19 mouse cellular contexts compared by ENCODE assay signal in the genomic region with DNA sequence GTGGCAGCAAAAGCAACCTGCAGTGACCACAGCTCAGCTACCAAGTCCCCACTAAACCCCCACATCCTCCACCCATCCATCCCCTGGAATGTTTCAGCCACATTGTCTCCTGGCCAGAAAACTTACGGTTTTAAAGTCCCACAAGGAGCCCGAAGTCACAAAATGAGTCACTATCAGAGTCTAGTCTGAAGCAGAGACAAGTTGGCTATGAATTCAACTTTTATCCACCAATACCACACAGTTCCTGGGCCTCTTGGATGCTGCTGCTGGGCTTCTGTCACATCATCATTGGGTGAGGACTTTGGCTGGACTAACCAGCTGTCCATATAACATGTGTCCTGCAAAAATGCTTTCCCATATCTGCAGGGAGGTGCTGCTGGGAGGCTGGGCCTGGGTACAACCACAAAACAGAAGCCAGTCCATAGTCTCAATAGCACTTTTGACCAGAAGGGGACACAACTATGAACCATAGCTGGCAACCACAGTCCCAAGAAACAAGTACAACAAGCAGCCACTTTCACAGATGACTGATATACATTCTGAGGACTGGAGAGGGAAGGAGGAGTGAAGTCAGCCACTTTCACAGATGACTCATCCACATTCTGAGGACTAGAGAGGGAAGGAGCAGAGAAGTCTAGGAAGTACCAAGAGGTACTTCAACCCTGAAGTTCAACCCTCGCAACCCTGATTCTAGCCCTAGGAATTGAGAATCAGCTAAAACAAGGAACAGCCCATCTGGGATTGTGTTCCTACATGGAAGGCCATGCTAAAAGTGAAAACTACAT. TPM values are rescaled to one million over a fixed set of nuclear protein-coding genes. Genes with fewer than 3 reads are reported as not detected.
A peak's percentile ranks its signal among the peaks of the same experiment; 100 is the strongest.
DNase-seq lines count a peak whose midpoint lies in the region; ATAC-seq and TF ChIP-seq lines count a peak whose summit lies in the region.
"Had no signal": no experiment of that assay in that cellular context is flagged by ENCODE, and none has a peak within 500 bp of the region (broad histone marks: within the 10 kb centered on the region; RNA-seq: fewer than 3 reads in every experiment).

No protein-coding gene starts in this region.

- WGBS in lung, adult 2 months = 59% methylated on average over 3 of the region's 3 CpGs
- WGBS in lung, embryonic 15.5 days = 55% methylated on average over 3 of the region's 3 CpGs
- WGBS in hindbrain, embryonic 11.5 days = 94% methylated on average over 3 of the region's 3 CpGs

- intact Hi-C loops in gastrocnemius, adult 2 months (cut with DNase I) = no loop called here
- intact Hi-C loops in gastrocnemius, postnatal 36 days (cut with DNase I) = no loop called here

- no peaks in the 10 kb centered on the region for H3K36me3 ChIP-seq in lung, embryonic 15.5 days
- no peaks in the 10 kb centered on the region for H3K36me3 ChIP-seq in hindbrain, embryonic 11.5 days (ENCODE audit: control insufficient read depth, insufficient read depth, low read length)

- H3K4me3 ChIP-seq in gastrocnemius, adult 2 months = no peak overlapping the region
- no peak overlapping the region for H3K4me3 ChIP-seq in lung, adult 2 months (replicated peaks; ENCODE audit: extremely low read depth, low read depth, low read length)
- no peak overlapping the region for H3K4me3 ChIP-seq in lung, embryonic 15.5 days
- H3K4me3 ChIP-seq in hindbrain, embryonic 11.5 days (ENCODE audit: low read depth, low read length) = no peak overlapping the region
- H3K4me3 ChIP-seq: embryonic facial prominence, embryonic 10.5 days; forebrain, embryonic 13.5 days; hindbrain, embryonic 13.5 days; midbrain, embryonic 10.5 days had no signal

- DNase-seq in gastrocnemius, adult 2 months = no peak
- no peak for DNase-seq in gastrocnemius, postnatal 36 days
- DNase-seq in lung, adult 18-20 months = peak; percentile 38 to 68
- DNase-seq in lung, adult 2 months = no peak
- peak; percentile 29 to 42 for DNase-seq in lung, postnatal 4 days
- DNase-seq in hindbrain, embryonic 11.5 days (ENCODE audit: low spot score) = no peak
- no peak for DNase-seq in testis, postnatal 10 days (ENCODE audit: low spot score)
- DNase-seq: adrenal gland, adult 8-10 months; layer of hippocampus, adult 9-11 months; thymus, postnatal 25 days had no signal

- no peak overlapping the region for H3K9ac ChIP-seq in lung, embryonic 15.5 days
- no peak overlapping the region for H3K9ac ChIP-seq in hindbrain, embryonic 11.5 days (ENCODE audit: low read depth, low read length)
- H3K9ac ChIP-seq: forebrain, embryonic 13.5 days; hindbrain, embryonic 13.5 days had no signal

- H3K4me1 ChIP-seq in lung, adult 2 months (ENCODE audit: control insufficient read depth, insufficient read depth, low read length) = peaks cover 27% of the 10 kb centered on the region
- H3K4me1 ChIP-seq in lung, embryonic 15.5 days = peaks cover 35% of the 10 kb centered on the region
- no peaks in the 10 kb centered on the region for H3K4me1 ChIP-seq in hindbrain, embryonic 11.5 days (replicated peaks; ENCODE audit: control insufficient read depth, insufficient read depth, low read length)

- no peaks in the 10 kb centered on the region for H3K9me3 ChIP-seq in lung, embryonic 15.5 days
- H3K9me3 ChIP-seq in hindbrain, embryonic 11.5 days (ENCODE audit: control insufficient read depth, low read length) = no peaks in the 10 kb centered on the region
- H3K9me3 ChIP-seq: embryonic facial prominence, embryonic 10.5 days; forebrain, embryonic 13.5 days; hindbrain, embryonic 13.5 days; midbrain, embryonic 10.5 days had no signal

- no peak for TF ChIP-seq POLR2A in lung, adult 2 months (IDR thresholded peaks at IDR 0.05; ENCODE audit: borderline replicate concordance, extremely low read depth, low read depth, low read length)

- TF ChIP-seq CTCF in gastrocnemius, adult 2 months (IDR thresholded peaks at IDR 0.05) = no peak
- no peak for TF ChIP-seq CTCF in lung, adult 2 months (IDR thresholded peaks at IDR 0.05; ENCODE audit: insufficient read depth, low read length)

- peak; percentile 40; the same call in 1 of the 2 replicates for ATAC-seq in lung, embryonic 15.5 days (ENCODE audit: borderline replicate concordance, extremely low read depth, low FRiP score, low TSS enrichment)
- no peak for ATAC-seq in hindbrain, embryonic 11.5 days (ENCODE audit: low FRiP score)
- ATAC-seq: forebrain, embryonic 13.5 days; inflammation-experienced regulatory T-cells, adult 6 months had no signal

- H3K27me3 ChIP-seq in lung, embryonic 15.5 days = no peaks in the 10 kb centered on the region
- H3K27me3 ChIP-seq in hindbrain, embryonic 11.5 days (ENCODE audit: control insufficient read depth, insufficient read depth, low read length) = no peaks in the 10 kb centered on the region
- H3K27me3 ChIP-seq: forebrain, embryonic 13.5 days; hindbrain, embryonic 13.5 days had no signal

- H3K27ac ChIP-seq in gastrocnemius, adult 2 months = 0 out of 2 replicates have a peak overlapping the region, but pooled peaks have one; percentile 1
- peak overlapping the region; percentile 38 for H3K27ac ChIP-seq in lung, embryonic 15.5 days
- no peak overlapping the region for H3K27ac ChIP-seq in hindbrain, embryonic 11.5 days (ENCODE audit: low read depth, low read length)
- H3K27ac ChIP-seq: embryonic facial prominence, embryonic 10.5 days; hindbrain, embryonic 13.5 days; macrophage; midbrain, embryonic 10.5 days had no signal

- H3K4me2 ChIP-seq in lung, embryonic 15.5 days = no peak overlapping the region; the same call in 1 of the 2 replicates
- no peak overlapping the region for H3K4me2 ChIP-seq in hindbrain, embryonic 11.5 days (replicated peaks; ENCODE audit: low read depth, low read length)
- H3K4me2 ChIP-seq: forebrain, embryonic 13.5 days; hindbrain, embryonic 13.5 days; liver, embryonic 11.5 days had no signal

RNA-seq across cellular contexts. Expression of a gene that starts 49.3 kb away (rescaled TPM):
- 1 to 10 TPM; 3.3 to 4.6 TPM for total RNA-seq in gastrocnemius, adult 2 months (2021)
- 1 to 10 TPM; 5.2 to 6.6 TPM for total RNA-seq in gastrocnemius, postnatal 36 days (2021)
- polyA plus RNA-seq in lung, adult 2 months (2012; rRNA removed) = 76.2 and 128 TPM in 2 replicates
- 50.5 and 52.7 TPM in 2 replicates for polyA plus RNA-seq in lung, embryonic 15.5 days (2015; fragmentation: Nextera tagmentation; extraction: Ambion mirVana)
- polyA plus RNA-seq in hindbrain, embryonic 11.5 days (2014; fragmentation: Nextera tagmentation; extraction: Ambion mirVana) = 23.7 and 30.8 TPM in 2 replicates
- polyA plus RNA-seq: C2C12 had no signal

Comparison
In these comparisons a context has a peak if more than half of its experiments do, and no peak if none do; other contexts are left out.
1. DNase-seq: peak in lung, adult 18-20 months (2 of 2) and lung, postnatal 4 days (2 of 2); none in gastrocnemius, adult 2 months (single experiment), gastrocnemius, postnatal 36 days (0 of 2), lung, adult 2 months (single experiment), hindbrain, embryonic 11.5 days (single experiment) and testis, postnatal 10 days (single experiment).